Mouse (Mus musculus): Measurements from ENCODE around the gene Snx5. TPM values are rescaled to one million over a fixed set of nuclear protein-coding genes. Genes with fewer than 3 reads are reported as not detected.

The Snx5 gene
- 37.6 and 49.8 TPM in 2 replicates for polyA plus RNA-seq (2012; rRNA removed)

DNA sequence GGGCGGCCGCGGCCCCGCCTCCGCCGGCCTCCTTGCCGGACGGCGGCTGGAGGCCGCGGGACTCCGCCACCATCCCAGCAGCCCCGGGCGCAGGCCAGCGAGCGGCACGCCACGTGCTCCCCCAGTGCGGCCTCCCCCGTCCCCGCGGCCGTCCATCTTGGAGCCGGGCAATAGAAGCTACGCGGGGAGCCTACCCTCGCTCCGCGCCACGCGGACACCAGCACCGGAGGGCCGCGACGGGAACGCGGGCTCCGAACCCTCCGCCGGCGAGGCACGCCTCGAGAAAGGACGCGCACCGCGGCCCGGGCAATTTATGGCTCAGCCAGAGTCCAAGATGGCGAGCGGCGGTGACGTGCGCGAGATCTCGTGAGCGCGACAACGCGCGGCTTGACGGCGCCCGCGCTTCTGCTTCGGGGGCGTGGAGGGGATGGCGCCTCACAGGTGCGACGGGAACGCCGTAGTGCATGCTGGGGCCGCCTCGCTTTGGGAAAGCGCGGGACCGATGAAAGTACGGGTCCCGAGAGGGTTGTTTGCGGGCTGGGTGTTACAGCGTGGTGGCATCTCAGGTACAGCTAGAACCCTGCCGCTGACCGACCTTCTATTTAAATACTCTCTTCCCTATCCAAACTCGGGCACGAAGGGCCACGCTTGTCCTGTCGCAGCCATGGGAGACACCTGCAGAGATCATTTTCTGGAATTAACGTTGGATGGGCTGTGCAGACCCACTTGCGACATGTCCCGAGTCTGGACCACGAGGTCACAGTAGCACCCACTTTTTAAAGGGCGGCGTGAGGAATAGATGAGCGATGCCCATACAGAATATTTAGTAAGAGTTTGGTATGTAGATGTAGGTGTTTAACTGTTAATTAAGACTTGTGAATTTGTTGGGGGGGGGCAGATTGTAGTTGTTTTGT, at the start of gene Snx5, which contains the start of gene Mgme1:
TSS of gene Snx5 (minus strand) at position 400 of the 914 bp plus-strand sequence.
TSS of gene Mgme1 (plus strand) at position 157 of the 914 bp plus-strand sequence.
- no peak for DNase-seq (ENCODE audit: low read depth, low spot score)
- WGBS = under 1% methylated on average over 93 of the region's 93 CpGs

DNA sequence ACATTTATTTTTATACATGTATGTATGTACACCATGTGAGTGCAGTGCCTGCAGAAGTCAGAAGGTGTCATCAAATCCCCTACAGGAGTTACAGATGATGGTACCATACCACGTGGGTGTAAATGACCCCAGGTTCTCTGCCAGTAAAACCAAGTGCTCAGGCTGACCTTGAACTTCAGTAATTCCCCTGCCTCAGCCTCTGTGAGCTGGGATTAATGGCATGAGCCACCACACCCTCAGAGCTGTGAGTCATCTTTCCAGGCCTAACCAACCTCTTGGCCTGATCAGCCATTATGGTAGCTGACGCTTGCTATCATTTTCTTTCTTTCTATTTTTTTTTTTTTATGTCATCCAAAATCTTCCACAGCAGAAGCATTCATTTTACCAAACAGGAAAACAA, 40.7 kb upstream of the Snx5 start:
- 65% methylated on average over 2 of the region's 2 CpGs for whole genome bisulfite sequencing
- no peak for DNase-seq (ENCODE audit: low read depth, low spot score)

DNA sequence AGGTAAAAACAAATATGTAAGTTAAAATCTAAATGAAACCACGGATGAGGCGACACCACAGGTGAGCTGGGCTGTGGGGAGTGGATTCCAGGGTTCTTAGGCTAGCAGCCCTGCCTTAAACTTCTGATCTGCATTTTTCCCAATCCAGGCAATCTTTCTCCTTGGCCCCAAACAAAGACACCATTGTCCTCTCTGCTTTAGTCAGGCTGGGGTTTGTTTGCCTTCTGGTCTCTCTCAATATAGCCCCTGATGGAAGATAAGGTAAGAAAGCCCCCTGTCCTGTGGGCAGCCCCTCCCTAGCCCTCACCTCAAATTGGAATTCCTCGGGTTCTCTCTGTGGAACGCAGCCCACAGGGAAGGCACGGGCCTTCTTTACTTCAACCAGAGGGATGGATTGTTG, 39.6 kb upstream of the Snx5 start:
- 48% methylated on average over 5 of the region's 5 CpGs for WGBS

DNA sequence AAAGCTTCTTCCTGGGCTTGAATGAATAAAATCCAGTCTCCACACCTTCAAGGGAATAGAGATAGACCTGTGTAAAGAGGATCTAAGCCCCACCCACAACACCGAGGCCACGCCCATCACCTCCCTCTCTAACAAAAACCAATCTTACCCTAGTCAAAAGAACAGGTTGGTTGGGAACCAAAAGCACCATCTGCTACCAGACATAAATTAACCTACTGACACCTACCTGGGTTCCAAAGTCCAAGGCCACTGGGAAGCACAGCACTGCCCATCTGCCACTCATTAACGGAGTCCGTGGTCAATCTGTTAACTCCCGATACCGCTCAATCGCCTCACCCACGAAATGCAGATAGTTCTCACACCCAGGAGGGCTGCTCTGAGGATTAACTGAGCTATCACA, 37.9 kb upstream of the Snx5 start:
- no peak for DNase-seq (ENCODE audit: low read depth, low spot score)
- 30% methylated on average over 8 of the region's 8 CpGs for WGBS

More for the DNA sequence above, 39.6 kb upstream of the Snx5 start:
- no peak for DNase-seq (ENCODE audit: low read depth, low spot score)

DNA sequence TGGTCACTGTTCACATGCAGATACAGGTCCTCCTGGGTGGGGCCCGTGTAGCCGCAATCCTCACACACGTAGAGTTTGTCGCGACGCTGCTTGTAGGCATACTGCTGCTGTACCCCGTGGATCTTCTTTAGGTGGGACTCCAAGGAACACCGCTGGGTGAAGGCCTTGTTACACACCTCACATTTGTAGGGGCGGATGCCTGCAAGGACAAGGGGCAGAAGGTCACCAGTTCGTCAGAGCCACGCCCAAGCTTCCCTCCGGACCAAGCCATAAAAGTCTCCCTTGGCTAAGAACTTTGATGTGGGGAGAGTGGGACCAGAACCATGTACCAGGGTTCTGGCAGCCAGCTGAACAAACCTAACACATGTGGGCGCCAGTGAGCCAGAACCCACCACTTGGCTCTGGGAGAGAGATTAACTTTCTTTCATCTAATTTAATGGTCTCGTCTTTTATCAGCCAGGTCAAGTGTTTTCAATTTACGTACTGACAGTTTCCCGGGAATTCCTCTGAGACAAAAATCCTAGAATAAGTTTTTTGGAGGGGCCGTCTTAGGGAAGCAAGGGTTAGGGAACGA, 35.1 kb upstream of the Snx5 start:
- DNase-seq (ENCODE audit: low read depth, low spot score) = no peak
- WGBS = 66% methylated on average over 18 of the region's 18 CpGs

DNA sequence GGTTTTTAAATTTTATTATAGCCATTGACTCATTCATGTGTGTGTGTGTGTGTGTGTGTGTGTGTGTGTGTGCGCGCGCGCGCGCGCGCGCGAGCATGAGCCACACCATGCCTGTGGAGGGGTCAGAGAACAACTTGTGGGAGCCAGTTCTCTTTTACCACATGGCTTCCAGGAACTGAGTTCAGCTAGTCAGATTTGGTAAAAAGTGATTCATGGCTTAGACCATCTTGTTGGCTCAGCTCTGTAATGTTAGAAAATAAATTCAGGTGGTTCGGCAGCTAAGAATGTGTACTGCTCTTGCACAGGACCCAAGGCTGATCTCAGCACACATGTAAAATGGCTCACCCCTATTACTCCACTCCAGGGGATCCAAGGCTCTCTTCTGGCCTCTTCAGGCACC, 30.4 kb upstream of the Snx5 start:
- no peak for DNase-seq (ENCODE audit: low read depth, low spot score)
- 38% methylated on average over 11 of the region's 11 CpGs for WGBS

DNA sequence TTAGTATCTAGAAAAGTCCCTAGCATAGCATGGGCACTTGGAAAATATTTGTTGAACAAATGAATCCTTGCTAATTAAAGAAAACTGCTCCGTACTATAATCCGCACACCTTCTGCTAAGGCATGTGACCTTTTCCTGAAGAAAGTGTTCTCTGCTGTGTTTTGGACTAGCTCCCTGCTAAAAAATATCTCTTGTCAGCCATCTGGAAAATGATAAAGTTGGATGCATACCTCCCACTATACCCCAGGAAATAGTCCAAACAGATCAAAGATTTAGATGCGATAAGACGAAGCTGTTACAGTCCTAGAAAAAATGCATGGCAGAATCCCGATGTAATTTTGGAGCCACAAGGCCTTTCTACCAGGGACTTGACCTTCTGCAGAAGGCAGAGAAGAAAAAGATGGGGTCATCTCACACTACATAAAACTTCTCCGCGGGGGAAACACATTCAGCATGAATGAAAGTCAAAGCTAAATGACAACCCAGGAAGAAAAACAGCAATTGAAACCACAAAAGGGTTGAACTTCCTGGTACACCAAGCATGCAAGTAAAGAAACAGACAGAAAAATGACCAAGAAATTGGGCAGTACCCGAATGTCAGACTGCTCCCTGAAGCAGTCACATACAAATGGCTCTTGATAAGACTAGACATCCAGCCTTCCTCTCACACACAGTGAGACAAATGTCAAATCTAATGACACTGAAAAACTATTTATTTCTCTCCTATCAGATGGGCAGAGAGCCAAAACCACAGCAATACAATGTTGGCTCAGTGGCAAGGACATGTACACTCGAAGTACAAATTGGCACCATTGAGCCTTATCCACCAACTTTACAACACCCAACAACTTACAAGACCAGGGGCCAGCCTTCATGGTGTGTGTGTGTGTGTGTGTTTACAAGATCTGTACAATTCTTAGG, 29.3 kb upstream of the Snx5 start:
- peak; percentile 94 for DNase-seq (ENCODE audit: low read depth, low spot score)
- 30% methylated on average over 9 of the region's 9 CpGs for WGBS

DNA sequence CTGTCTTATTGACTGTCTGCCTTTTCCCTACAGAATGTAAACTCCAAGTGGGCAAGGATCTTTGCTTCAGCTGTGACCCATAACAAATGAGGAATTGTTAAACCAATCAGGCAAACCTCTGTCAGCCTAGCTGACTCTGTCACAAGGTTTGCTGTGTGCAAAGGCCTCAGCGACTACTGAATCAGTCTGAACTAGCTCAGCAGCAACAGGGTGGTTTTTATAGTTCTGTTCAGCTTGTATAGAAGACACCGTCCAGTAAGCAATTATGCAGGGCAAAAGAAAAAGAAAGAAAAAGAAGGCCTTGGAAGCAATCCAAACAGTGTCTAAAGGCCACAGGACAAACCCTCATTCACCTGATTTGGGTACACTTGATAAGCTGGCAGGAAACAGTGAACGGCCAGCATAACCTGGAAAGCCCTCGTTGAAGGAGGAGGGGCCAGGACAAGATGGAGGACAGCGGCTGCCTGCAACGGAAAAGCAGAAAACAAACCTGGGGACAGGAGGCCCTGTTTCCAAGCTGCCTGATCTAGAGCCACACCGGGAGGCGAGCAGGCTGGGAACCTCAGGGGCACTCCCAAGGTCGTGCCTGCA, 24.5 kb upstream of the Snx5 start:
- WGBS = 23% methylated on average over 9 of the region's 9 CpGs
- DNase-seq (ENCODE audit: low read depth, low spot score) = no peak

DNA sequence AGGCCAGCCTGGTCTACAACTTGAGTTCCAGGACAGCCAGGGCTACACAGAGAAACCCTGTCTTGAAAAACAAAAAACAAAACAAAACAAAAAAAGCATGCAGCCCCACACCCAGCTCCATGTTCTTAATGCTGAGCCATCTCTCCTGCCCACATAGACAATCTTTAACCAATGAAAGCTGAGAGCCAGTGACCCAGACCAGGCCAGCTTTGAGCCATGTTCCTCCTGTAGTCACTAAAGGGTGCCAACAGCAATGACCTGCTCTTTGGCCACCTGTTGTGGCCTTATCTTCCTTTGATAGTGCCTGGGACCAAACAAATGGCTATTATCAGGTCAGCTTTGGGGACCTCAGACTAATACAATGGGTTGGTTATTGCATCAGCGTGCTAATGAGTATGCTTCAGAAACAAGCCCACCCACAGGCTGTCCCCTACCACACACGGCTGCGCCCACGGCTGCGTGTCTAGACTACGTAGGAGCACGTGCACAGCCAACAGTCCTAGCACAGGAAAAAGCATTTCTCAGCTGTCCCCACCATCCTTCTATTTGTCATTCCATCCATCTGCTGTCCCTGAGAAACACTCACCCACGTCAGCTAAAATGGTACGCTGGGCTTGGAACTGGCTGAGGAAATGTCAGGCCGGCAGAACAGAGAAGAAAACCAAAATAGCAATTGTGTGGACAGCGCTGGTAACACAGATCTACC, 21.0 kb upstream of the Snx5 start:
- DNase-seq (ENCODE audit: low read depth, low spot score) = no peak
- 94% methylated on average over 11 of the region's 11 CpGs for WGBS

DNA sequence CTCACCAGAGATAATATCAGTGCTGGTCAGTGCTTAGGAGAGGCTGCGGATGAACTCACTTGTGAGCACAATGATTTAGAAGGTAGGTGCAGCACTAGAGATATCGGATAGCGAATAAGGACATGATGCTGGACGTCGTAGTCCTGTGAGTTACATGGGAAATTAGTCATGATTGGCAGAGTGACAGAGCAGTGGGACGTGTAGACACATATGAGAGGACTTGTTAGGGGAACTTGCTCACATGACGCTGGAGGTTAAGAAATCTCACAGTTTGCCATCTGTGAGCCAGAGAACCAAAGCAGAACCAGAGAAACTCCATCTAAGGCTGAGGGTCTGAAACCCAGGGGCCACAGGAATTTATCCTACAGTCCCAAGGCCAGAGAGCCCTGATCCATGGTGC, 19.6 kb upstream of the Snx5 start:
- DNase-seq (ENCODE audit: low read depth, low spot score) = no peak
- WGBS = 92% methylated on average over 7 of the region's 7 CpGs

DNA sequence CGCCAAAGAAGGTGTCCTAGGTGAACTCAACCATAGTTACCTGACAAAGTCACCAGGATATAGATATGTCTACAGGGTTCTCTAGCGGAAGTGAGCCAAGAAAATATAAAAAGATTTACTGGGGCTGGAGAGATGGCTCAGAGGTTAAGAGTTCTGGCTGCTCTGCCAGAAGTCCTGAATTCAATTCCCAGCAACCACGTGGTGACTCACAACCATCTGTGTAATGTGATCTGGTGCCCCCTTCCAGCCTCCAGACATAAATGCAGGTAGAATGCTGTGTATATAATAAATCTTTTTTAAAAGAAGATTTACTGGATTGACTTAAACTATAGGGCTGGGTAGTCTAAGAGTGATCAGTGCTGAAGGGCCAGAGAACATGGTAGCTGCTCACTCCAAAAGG, 10.7 kb upstream of the Snx5 start:
- 33% methylated on average over 3 of the region's 3 CpGs for WGBS
- DNase-seq (ENCODE audit: low read depth, low spot score) = no peak

DNA sequence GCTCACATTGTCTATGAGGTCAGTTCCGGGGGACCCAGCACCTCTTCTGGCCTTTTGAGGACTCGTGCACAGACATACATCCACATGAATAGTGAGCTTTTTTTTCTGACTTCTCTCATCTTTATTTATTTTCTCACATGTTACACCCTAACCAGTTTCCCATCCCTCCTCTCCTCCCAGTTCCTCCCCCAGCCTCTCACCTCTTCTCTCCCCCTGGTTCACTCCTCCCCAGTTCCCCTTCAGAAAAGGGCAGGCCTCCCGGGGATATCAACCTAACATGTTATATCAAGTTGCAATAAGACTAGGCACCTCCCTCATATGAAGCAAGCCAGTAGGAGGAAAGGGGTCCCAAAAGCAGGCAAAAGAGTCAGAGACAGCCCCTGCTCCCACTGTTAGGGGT, 9.9 kb upstream of the Snx5 start:
- no peak for DNase-seq (ENCODE audit: low read depth, low spot score)
- WGBS = 83% methylated on average over 3 of the region's 3 CpGs

DNA sequence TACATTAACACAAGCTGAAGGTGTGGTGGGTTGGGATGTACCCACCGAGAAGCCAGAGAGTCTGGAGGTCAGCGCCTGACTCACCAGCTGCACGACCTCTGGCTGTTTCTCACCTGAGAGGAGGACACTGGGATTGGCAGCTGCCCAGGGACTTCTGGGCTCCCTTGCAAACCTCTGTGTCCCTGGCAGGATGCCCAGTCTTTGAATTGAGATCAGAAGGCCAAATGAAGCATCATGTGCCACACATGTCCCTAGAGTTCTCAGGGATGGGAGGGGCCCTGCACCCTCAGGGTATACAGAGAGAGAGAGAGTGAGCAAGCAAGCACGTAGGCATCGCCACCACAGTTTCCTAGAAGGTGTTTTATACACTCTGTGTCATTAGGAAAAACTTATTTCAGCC, 9.0 kb upstream of the Snx5 start:
- no peak for DNase-seq (ENCODE audit: low read depth, low spot score)
- 36% methylated on average over 5 of the region's 5 CpGs for WGBS

DNA sequence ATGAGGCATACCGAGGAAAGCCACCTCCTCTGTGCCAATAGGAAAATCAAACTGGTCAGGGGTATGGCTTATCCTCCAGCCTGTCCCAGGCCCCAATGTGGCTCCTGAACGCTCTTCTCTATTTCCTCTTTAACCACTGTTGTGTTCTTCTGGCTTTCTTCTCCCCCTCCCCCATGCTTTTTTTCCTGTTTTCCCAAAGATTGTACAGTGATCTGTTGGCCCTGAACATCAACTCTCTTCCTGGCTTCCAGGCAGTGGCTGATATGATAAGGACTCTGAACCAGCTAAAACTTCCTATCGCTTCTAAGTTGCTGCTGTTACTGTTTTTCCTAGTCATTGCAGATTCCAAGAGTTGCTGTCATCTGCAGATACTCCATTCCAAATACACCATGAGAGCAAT, 6.2 kb upstream of the Snx5 start:
- no peak for DNase-seq (ENCODE audit: low read depth, low spot score)
- WGBS = 90% methylated on average over 3 of the region's 3 CpGs

DNA sequence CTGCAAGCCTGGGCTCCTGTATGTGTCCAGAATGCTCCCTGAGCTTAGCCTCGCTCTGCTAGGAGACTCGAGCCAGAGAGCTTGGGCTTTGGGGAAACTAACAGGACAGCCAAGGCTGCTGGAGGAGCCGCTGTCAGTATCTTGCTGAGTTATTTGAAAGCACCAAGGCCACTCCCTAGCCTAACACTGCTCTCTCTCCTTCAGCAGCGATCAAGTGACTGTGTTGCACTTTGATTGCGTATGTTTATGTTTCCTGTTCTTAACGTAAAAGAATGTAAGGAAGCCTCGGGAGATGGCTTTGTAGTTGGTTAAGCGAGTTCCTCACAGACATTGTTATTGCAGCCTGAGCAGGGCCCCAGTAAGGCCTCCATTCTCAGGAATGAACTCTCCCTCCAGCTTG, 4.0 kb upstream of the Snx5 start:
- 20% methylated on average over 8 of the region's 8 CpGs for WGBS
- DNase-seq (ENCODE audit: low read depth, low spot score) = no peak

DNA sequence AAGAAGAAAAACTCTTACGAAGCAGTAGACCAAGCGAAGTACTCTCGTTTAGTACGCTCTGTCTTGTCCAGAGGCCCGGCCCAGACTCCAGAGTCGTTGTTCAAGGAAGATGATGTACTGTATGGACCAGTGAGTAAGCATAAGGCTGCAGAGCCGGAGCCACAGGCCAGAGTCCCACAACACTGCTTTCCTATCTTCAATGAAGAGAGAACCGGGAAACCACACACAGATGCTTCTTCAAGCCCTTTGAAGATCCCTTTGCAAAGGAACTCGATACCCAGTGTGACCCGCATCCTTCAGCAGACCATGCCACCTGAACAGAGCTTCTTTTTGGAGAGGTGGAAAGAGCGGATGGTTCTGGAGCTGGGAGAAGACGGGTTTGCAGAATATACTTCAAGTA, 1.4 kb upstream of the Snx5 start:
- WGBS = 92% methylated on average over 12 of the region's 12 CpGs
- DNase-seq (ENCODE audit: low read depth, low spot score) = no peak

DNA sequence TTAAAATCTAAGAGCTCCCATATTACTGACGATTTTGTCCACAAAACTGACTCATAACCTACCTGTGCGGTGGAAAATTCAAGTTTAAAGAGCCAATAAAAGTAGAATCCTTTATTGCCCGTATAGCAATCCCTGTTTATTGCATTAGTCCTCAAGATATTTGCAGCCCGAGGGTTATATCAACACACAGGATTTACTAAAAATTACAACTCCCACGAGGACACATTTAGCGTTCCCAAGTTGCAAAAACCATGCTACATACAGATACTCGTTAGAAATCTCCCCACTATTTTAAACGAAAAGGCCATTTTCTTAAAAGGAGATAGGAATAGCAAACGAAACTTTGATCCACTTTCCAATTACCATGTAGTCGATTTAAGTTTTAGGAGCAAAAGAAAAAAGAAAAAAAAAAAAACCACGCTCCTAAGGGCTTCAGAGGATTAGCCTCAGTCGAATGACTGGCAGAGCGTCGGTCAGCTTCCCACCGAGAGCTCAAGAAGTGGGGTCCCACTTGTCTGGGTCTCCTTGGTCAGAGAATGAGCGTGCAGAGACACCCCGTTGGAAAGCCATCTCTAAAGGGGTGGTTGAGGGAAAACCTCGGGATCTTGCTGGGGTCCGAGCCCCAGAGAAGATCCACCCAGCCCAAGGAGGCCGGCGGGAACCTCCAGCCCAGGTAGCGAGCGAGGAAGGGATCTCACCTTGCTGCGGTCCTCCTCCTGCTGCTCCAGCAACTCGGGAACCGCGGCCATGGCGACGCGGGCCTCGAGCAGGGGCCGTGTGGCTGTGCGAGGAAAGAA, 829 bp downstream of the Snx5 start:
- DNase-seq (ENCODE audit: low read depth, low spot score) = no peak
- under 1% methylated on average over 33 of the region's 33 CpGs for WGBS

DNA sequence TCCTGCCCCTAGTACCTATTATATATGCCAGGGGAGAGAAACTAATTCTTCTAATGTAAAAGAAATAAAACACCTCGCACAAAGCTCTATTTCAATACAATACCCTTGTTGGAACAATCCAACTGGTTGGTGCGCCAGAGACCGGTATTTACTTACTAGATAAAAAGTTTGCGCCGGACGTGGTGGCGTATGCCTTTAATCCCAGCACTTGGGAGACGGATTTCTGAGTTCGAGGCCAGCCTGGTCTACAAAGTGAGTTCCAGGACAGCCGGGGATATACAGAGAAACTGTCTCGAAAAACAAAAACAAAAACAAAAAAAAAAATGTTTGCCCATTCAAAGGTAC, 1.4 kb downstream of the Snx5 start:
- WGBS = 3% methylated on average over 11 of the region's 11 CpGs
- no peak for DNase-seq (ENCODE audit: low read depth, low spot score)

Measured in large intestine, adult 2 months (tissue).